Mouse (Mus musculus): ENCODE measurements around the gene Rgs13. TPM values are rescaled to one million over a fixed set of nuclear protein-coding genes. Genes with fewer than 3 reads are reported as not detected.

Rgs13 gene
- polyA plus RNA-seq (2015; fragmentation: Nextera tagmentation; extraction: Ambion mirVana) = 0.81 and 1.0 TPM in 2 replicates

DNA sequence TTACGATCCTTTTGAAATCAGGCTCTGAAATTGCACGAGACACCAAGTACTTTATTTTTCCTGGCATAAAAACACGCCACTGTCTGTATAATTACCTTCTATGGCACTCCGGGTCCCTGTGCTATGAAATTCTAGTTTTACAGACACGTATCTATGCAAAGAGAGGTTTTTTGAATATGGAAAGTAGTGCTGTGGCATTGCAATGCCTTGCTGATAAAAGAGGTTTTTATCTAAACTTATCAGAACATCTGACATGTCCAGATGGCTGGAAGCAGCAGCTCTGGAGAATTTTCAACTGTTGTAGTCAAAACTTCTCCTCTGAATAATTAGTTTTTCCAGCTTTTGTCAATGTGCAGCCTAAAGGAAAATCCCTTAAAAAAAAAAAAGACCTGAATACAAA, at the start of gene Rgs13:
Gene Rgs13 (minus strand): TSS at position 207 of the 400 bp plus-strand sequence.
- H3K9me3 ChIP-seq (replicated peaks) = no peaks in the 10 kb centered on the region
- no peak within 1 kb of the TSS for H3K4me3 ChIP-seq (replicated peaks)
- H3K27ac ChIP-seq (replicated peaks) = no peak within 1 kb of the TSS
- H3K36me3 ChIP-seq = no peaks in the 10 kb centered on the region
- no peaks in the 10 kb centered on the region for H3K4me1 ChIP-seq
- no peak within 1 kb of the TSS for H3K4me2 ChIP-seq (replicated peaks)
- ATAC-seq (ENCODE audit: insufficient number of reproducible peaks, low FRiP score, low TSS enrichment, low read depth) = no peak
- no peaks in the 10 kb centered on the region for H3K27me3 ChIP-seq
- 63% methylated on average over 5 of the region's 5 CpGs for WGBS
- H3K9ac ChIP-seq = no peak within 1 kb of the TSS

DNA sequence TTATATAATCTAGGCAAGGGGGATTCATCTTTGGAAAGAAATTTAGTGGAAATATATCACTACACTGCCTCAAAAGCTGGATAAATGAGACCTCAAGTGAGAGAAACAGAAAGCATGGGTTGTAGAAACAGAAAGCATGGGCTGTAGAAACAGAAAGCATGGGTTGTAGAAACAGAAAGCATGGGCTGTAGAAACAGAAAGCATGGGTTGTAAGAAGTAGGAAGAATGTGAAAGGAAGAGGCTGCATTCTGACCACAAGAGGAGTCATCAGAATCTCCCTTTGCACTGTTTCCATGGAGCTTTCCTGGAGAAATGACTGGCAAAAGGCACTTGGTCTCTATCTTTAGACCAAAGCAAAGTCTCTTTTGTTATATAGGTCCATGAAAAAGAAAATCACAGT, 38.1 kb upstream of the Rgs13 start:
- Histone ChIP-seq H3K9ac (no peak overlapping the region), H3K4me2 (replicated peaks) (no peak overlapping the region), H3K27ac (replicated peaks) (no peak overlapping the region), H3K36me3 (no peaks in the 10 kb centered on the region), H3K27me3 (no peaks in the 10 kb centered on the region), H3K4me3 (replicated peaks) (no peak overlapping the region), H3K9me3 (replicated peaks) (no peaks in the 10 kb centered on the region), H3K4me1 (0 out of 2 replicates have a peak, but pooled peaks cover 2% of the 10 kb centered on the region)
- no peak for ATAC-seq (ENCODE audit: insufficient number of reproducible peaks, low FRiP score, low TSS enrichment, low read depth)

DNA sequence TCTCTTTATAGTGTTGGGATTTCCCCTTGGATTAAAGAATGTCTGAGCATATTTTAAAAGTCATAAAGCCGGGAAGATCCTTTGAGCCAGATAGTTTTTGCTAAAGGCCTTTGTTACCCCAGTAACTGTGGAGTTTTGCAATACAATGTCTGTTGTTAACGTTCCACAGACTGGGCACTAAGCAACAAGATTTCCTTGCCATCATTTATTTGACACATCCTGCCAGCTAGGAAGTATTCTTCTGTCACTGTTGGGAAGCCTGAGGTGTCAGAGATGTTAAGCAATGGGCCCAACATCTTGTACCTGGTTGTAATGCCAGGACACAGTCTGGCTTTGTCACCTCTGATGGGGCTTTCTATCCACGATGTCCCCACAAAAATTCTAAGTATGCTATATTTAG, 33.7 kb upstream of the Rgs13 start:
- ATAC-seq (ENCODE audit: insufficient number of reproducible peaks, low FRiP score, low TSS enrichment, low read depth) = no peak
- 0 out of 2 replicates have a peak, but pooled peaks cover 2% of the 10 kb centered on the region for H3K4me1 ChIP-seq
- H3K36me3 ChIP-seq = no peaks in the 10 kb centered on the region
- no peak overlapping the region for H3K4me2 ChIP-seq (replicated peaks)
- H3K9me3 ChIP-seq (replicated peaks) = no peaks in the 10 kb centered on the region
- H3K4me3 ChIP-seq (replicated peaks) = no peak overlapping the region
- H3K9ac ChIP-seq = no peak overlapping the region
- 49% methylated on average over 3 of the region's 3 CpGs for WGBS
- no peaks in the 10 kb centered on the region for H3K27me3 ChIP-seq
- H3K27ac ChIP-seq (replicated peaks) = no peak overlapping the region

DNA sequence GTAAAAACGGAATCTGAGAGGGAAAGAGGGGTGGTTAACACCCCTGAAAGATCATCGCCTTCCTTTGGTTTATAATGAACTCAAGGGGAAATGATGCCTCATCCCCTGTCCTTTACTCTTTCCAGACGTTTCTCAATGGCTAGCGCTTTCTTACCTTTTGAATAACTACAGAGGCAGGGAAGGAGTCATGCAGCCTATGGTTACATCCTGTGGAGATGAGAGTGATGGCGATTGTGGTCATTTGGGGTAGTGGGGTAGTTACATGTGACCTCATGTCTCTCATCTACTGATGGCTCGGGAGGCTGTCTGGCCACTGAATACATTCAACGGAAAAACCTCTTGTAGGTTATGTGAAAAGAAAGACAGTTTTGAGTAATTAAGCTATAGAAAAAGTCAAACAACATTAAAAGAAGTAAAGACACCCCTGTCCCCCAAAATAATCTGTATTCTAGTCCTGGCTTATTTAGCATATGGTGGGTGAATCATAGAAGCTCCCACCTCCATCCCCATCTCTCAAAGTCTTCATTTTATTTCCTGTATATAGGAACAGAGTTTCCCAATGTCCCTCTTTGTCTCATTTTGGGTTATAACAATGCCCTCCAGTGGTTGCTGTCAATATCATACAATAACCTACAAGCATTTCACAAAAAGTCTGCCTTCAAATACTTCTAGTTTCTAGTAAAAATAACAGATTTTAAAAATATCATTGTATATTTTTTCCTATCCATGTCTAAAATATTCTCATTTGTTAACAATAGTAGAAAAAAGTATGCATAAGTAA, 29.3 kb upstream of the Rgs13 start:
- H3K27me3 ChIP-seq = no peaks in the 10 kb centered on the region
- ATAC-seq (ENCODE audit: insufficient number of reproducible peaks, low FRiP score, low TSS enrichment, low read depth) = no peak
- H3K9me3 ChIP-seq (replicated peaks) = no peaks in the 10 kb centered on the region
- H3K4me1 ChIP-seq = 0 out of 2 replicates have a peak, but pooled peaks cover 2% of the 10 kb centered on the region
- no peaks in the 10 kb centered on the region for H3K36me3 ChIP-seq
- WGBS = 72% methylated on average over 7 of the region's 7 CpGs
- no peak overlapping the region for H3K4me3 ChIP-seq (replicated peaks)
- H3K9ac ChIP-seq = no peak overlapping the region
- no peak overlapping the region for H3K27ac ChIP-seq (replicated peaks)
- H3K4me2 ChIP-seq (replicated peaks) = no peak overlapping the region

DNA sequence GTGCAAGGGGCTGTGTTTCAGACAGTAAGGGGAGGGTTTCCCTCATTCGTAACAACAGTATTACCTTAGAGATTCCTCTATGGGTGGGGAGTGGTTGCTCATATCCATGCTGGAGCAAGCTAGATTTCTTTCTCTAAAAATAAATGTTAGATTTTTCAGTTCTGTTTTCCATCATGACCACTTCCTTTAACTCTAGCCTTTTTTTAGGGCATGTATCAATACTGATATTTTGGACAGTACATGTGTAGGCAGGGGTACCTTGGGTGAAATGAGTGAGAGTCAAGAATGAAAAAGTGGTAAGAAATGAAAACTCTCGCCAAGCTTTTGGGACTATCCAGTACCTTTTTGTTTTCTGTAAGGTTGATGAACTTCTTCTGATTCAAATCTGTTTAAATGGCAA, 27.6 kb upstream of the Rgs13 start:
- ATAC-seq (ENCODE audit: insufficient number of reproducible peaks, low FRiP score, low TSS enrichment, low read depth) = no peak

DNA sequence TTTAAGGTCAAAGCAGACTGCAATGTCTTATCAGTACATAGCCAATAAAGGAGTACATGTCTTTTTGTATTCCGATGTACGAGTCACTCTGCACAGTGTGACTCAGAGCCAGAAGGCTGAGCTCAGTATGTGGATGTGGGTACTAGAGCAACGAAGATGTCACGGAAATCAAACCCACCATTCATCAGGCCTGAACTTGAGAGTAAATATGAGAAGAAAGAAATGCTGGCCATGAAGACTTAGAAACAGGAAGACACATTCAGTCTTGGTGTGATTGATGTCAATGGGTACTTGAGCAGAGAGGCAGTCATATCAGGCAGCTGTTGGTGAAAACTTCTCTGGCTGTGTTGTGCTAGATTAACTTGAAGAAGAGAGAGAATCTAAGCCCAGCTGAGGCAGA, 25.8 kb upstream of the Rgs13 start:
- Histone ChIP-seq H3K4me2 (replicated peaks) (no peak overlapping the region), H3K4me3 (replicated peaks) (no peak overlapping the region), H3K4me1 (no peaks in the 10 kb centered on the region), H3K27ac (replicated peaks) (no peak overlapping the region), H3K9me3 (replicated peaks) (no peaks in the 10 kb centered on the region), H3K9ac (no peak overlapping the region), H3K36me3 (no peaks in the 10 kb centered on the region), H3K27me3 (no peaks in the 10 kb centered on the region)
- ATAC-seq (ENCODE audit: insufficient number of reproducible peaks, low FRiP score, low TSS enrichment, low read depth) = no peak
- 87% methylated on average over 4 of the region's 4 CpGs for WGBS

More for the DNA sequence above, 27.6 kb upstream of the Rgs13 start:
- H3K9me3 ChIP-seq (replicated peaks) = no peaks in the 10 kb centered on the region
- no peak overlapping the region for H3K27ac ChIP-seq (replicated peaks)
- WGBS = 88% methylated on average over 2 of the region's 2 CpGs
- no peak overlapping the region for H3K4me2 ChIP-seq (replicated peaks)
- no peaks in the 10 kb centered on the region for H3K36me3 ChIP-seq
- no peak overlapping the region for H3K9ac ChIP-seq
- H3K4me3 ChIP-seq (replicated peaks) = no peak overlapping the region
- H3K4me1 ChIP-seq = no peaks in the 10 kb centered on the region
- no peaks in the 10 kb centered on the region for H3K27me3 ChIP-seq

DNA sequence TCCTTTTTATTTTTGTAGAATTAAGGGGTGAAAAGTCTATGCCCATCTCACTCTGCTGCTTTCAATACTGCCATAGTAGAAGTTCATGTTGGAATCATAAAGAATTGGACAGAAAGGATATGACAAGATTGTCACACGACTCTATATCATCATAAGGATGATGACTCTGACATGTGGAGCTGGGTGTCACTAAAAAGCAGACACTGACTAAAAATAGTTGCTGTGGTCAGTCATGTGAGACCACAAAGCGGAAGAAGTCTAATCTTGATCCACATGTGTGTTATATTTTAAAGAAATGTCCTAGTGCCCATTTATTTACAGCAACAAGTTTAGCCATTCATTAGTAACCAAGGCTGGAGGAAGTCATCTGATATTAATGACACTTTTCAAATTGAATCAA, 23.3 kb upstream of the Rgs13 start:
- Histone ChIP-seq H3K4me1 (no peaks in the 10 kb centered on the region), H3K36me3 (no peaks in the 10 kb centered on the region), H3K27me3 (no peaks in the 10 kb centered on the region), H3K9ac (no peak overlapping the region), H3K4me2 (replicated peaks) (no peak overlapping the region), H3K4me3 (replicated peaks) (no peak overlapping the region), H3K27ac (replicated peaks) (no peak overlapping the region), H3K9me3 (replicated peaks) (no peaks in the 10 kb centered on the region)
- ATAC-seq (ENCODE audit: insufficient number of reproducible peaks, low FRiP score, low TSS enrichment, low read depth) = no peak
- WGBS = 65% methylated on average over 2 of the region's 2 CpGs

DNA sequence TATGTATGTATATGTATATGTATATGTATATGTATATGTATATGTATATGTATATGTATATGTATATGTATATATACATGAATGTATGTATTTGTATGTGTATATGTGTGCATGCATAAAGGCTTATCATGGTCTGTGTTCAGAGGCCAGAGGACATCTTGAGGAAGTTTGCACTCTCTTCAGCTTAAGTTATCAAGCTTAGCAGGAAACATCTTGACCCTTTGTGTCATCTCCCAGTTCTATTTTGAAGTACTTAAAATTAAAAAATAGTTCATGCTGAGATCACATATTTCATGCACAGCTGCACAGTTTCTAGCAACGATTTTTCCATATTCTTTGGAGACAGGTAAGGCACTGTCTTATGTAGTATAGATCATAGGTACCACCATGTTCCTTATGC, 22.4 kb upstream of the Rgs13 start:
- WGBS = 55% methylated on average over 1 of the region's 1 CpGs

DNA sequence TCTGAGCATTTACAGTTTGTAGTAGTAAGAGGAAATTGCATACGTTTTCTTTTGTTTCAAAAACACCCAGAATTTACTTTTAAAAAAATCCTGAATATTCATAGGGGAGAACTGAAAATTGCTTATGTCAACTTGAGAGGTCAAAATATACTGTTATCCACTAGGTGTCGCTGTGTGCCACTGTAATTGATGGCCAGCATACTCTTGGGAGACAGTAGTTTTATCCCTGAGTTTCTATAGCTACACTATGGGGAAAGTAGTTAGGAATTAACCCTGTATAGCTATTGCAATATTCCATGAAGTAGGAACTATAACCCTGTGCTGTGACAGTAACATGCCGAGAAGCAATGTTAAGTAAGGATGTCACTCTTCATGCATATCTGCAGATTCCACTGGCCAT, 20.5 kb upstream of the Rgs13 start:
- H3K9me3 ChIP-seq (replicated peaks) = no peaks in the 10 kb centered on the region
- no peaks in the 10 kb centered on the region for H3K36me3 ChIP-seq
- no peak overlapping the region for H3K9ac ChIP-seq
- H3K4me2 ChIP-seq (replicated peaks) = no peak overlapping the region
- 29% methylated on average over 3 of the region's 3 CpGs for WGBS
- H3K27ac ChIP-seq (replicated peaks) = no peak overlapping the region
- H3K27me3 ChIP-seq = no peaks in the 10 kb centered on the region
- H3K4me3 ChIP-seq (replicated peaks) = no peak overlapping the region
- H3K4me1 ChIP-seq = no peaks in the 10 kb centered on the region
- ATAC-seq (ENCODE audit: insufficient number of reproducible peaks, low FRiP score, low TSS enrichment, low read depth) = no peak

More for the DNA sequence above, 22.4 kb upstream of the Rgs13 start:
- H3K36me3 ChIP-seq = no peaks in the 10 kb centered on the region
- no peak overlapping the region for H3K4me2 ChIP-seq (replicated peaks)
- H3K4me1 ChIP-seq = no peaks in the 10 kb centered on the region
- no peak for ATAC-seq (ENCODE audit: insufficient number of reproducible peaks, low FRiP score, low TSS enrichment, low read depth)
- H3K9ac ChIP-seq = no peak overlapping the region
- no peak overlapping the region for H3K4me3 ChIP-seq (replicated peaks)
- no peaks in the 10 kb centered on the region for H3K27me3 ChIP-seq
- H3K9me3 ChIP-seq (replicated peaks) = no peaks in the 10 kb centered on the region
- no peak overlapping the region for H3K27ac ChIP-seq (replicated peaks)

DNA sequence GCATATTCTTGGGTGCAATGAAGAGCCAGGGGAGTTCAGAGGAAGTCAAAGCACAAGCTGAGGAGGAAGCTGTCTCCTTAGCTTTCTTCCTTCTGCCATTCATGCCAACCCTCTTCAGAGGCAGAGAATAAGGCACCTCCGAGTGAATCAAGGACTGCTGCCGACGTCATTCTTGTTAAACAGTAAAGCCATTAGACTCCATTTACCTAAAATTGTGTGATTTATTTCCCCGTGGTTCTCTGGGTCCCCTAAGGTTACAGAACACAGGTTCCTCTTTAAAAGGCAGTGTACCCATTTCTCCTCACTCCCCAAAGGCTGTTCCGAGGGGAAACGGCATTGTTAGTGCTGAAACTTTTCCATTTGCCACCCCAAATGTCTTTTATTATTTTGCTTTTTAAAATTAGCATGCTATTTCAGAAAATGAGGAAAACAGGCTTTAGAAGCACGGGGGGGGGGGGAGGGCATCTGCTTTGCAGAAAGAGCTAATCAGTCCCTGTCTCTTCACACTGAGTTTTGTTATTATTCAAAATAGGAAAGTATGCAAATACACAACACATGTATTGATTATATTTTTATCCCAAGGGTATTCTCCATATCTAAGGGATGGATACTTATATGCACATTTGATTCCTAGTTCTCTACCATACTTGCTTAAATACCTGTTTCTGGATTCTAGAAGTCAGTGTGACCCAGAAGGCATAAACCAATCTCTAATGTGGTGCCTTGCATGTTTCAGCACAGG, 9.7 kb upstream of the Rgs13 start:
- H3K9me3 ChIP-seq (replicated peaks) = no peaks in the 10 kb centered on the region
- H3K36me3 ChIP-seq = no peaks in the 10 kb centered on the region
- 0 out of 2 replicates have a peak, but pooled peaks cover 10% of the 10 kb centered on the region for H3K4me1 ChIP-seq
- no peaks in the 10 kb centered on the region for H3K27me3 ChIP-seq
- H3K4me3 ChIP-seq (replicated peaks) = no peak overlapping the region
- H3K4me2 ChIP-seq (replicated peaks) = no peak overlapping the region
- no peak for ATAC-seq (ENCODE audit: insufficient number of reproducible peaks, low FRiP score, low TSS enrichment, low read depth)
- H3K9ac ChIP-seq = no peak overlapping the region
- H3K27ac ChIP-seq (replicated peaks) = 0 out of 2 replicates have a peak overlapping the region, but pooled peaks have one; percentile 34
- WGBS = 31% methylated on average over 7 of the region's 7 CpGs

DNA sequence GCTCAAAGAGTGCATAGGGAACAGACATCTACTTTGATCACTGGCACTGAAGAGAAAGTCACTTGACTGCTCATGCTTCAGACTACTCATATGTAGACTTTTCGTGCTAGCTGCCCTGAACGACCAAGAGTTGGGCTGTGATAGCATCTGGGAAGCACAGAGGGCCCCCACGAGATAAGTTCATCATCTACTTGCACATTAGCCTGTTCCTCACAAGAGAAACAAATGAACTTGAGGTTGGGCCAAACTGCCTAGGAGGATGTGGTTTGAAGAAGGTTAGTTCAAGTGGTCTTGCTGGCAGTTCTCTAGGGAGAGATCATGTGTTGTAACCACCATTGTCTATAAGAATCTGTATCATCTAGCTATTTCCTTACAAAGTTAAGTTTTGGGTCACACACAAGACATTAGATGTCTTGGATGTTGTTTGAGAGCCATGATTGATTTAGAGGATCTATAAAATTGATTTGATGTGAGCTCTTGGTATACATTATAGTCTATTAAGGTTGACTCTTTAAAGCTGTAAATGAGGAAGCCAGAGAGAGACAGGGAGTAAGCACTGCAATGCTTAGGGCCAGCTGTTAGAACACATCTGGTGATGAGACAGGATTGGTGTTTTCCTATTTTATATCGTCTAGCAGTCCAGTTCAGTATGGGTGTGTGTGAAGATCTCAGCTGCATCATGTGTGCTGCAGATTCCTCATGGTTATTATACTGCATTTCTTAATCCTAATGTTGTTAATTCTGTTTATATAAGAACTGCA, 8.0 kb upstream of the Rgs13 start:
- no peak overlapping the region for H3K4me2 ChIP-seq (replicated peaks)
- H3K4me3 ChIP-seq (replicated peaks) = no peak overlapping the region
- no peak for ATAC-seq (ENCODE audit: insufficient number of reproducible peaks, low FRiP score, low TSS enrichment, low read depth)
- H3K36me3 ChIP-seq = no peaks in the 10 kb centered on the region
- 0 out of 2 replicates have a peak, but pooled peaks cover 10% of the 10 kb centered on the region for H3K4me1 ChIP-seq
- no peak overlapping the region for H3K9ac ChIP-seq
- 67% methylated on average over 4 of the region's 4 CpGs for WGBS
- no peaks in the 10 kb centered on the region for H3K27me3 ChIP-seq
- H3K9me3 ChIP-seq (replicated peaks) = no peaks in the 10 kb centered on the region
- no peak overlapping the region for H3K27ac ChIP-seq (replicated peaks)
